Mouse (Mus musculus) stomach, embryonic 16.5 days (tissue): ENCODE results near the gene Plpp4. TPM values are rescaled to one million over a fixed set of nuclear protein-coding genes. Genes with fewer than 3 reads are reported as not detected.

Experiments
- ATAC-seq: fragments of 200-750 bp; cut with Nextera tagmentation; 2 replicates; pipeline ENCODE4 v1.8.0; 2017; ENCODE audit warnings: moderate number of reproducible peaks, moderate TSS enrichment; ENCODE audit not compliant: insufficient read depth, low FRiP score
- H3K27ac ChIP-seq: fragments of 300-500 bp; sonication (generic); 2 replicates; pipeline ENCODE4 v1.5.1; 2014; ENCODE audit warnings: low read length
- H3K27me3 ChIP-seq: fragments of 300-500 bp; sonication (generic); 2 replicates; pipeline ENCODE4 v1.6.1; 2014; ENCODE audit warnings: low read length, control low read depth, mixed read lengths; ENCODE audit not compliant: control insufficient read depth, insufficient read depth
- H3K36me3 ChIP-seq: fragments of 300-500 bp; sonication (generic); 2 replicates; pipeline ENCODE4 v1.6.1; 2014; ENCODE audit warnings: low read length; ENCODE audit not compliant: control insufficient read depth, insufficient read depth
- H3K4me1 ChIP-seq: fragments of 300-500 bp; sonication (generic); 2 replicates; pipeline ENCODE4 v1.6.1; 2014; ENCODE audit warnings: low read length, control low read depth, mixed read lengths; ENCODE audit not compliant: control insufficient read depth, insufficient read depth
- H3K4me2 ChIP-seq: fragments of 300-500 bp; sonication (generic); 2 replicates; pipeline ENCODE4 v1.6.1; 2014; ENCODE audit warnings: low read depth, low read length, mixed read lengths
- H3K4me3 ChIP-seq: fragments of 300-500 bp; sonication (generic); replicated peaks from 2 replicates; pipeline ENCODE4 v1.5.1; 2014; ENCODE audit warnings: mild to moderate bottlenecking, low read length
- H3K9ac ChIP-seq: fragments of 300-500 bp; sonication (generic); 2 replicates; pipeline ENCODE4 v1.6.1; 2014; ENCODE audit warnings: low read length
- H3K9me3 ChIP-seq: fragments of 300-500 bp; sonication (generic); replicated peaks from 2 replicates; pipeline ENCODE4 v1.6.1; 2016; ENCODE audit warnings: low read length, control low read depth; ENCODE audit not compliant: control insufficient read depth
- WGBS: fragments of 180-500 bp; shearing (Covaris S2); extraction: QIAGEN DNeasy Blood & Tissue Kit; methylation state at CpG from one replicate; pipeline ENCODE4 v1.1.7; 2014; 5-methylcytosine and 5-hydroxymethylcytosine counted together
- polyA plus RNA-seq: library from polyadenylated mRNA; unstranded; fragments of >200 nt; fragmentation: Nextera tagmentation; extraction: Ambion mirVana; gene quantifications from 2 replicates; pipeline ENCODE4 v1.2.1, GENCODE M21; 2015

Plpp4 gene
- polyA plus RNA-seq, 1 experiment from 2014 or later, result 0.50 TPM

GRCm38 (mm10) chr7:129313969-129314368 lies 57.1 kb downstream of the Plpp4 start:
- H3K9ac ChIP-seq, result no peak overlapping the region
- no peak overlapping the region for H3K4me3 ChIP-seq
- no peaks in the 10 kb centered on the region for H3K36me3 ChIP-seq
- no peaks in the 10 kb centered on the region for H3K9me3 ChIP-seq
- ATAC-seq, result no peak
- H3K27ac ChIP-seq, result no peak overlapping the region
- H3K27me3 ChIP-seq, result no peaks in the 10 kb centered on the region
- no peak overlapping the region for H3K4me2 ChIP-seq
- WGBS, result 43% methylated on average over 2 of the region's 2 CpGs
- no peaks in the 10 kb centered on the region for H3K4me1 ChIP-seq

- no peaks in the 10 kb centered on the region for H3K9me3 ChIP-seq
- no peak for ATAC-seq
- H3K4me1 ChIP-seq, result 0 out of 2 replicates have a peak, but pooled peaks cover 3% of the 10 kb centered on the region
Observed at GRCm38 (mm10) chr7:129340096-129340495, 83.3 kb downstream of the Plpp4 start.

GRCm38 (mm10) chr7:129355561-129355960 lies 98.7 kb downstream of the Plpp4 start:
- H3K36me3 ChIP-seq, result no peaks in the 10 kb centered on the region
- no peaks in the 10 kb centered on the region for H3K9me3 ChIP-seq
- no peak for ATAC-seq
- WGBS, result 86% methylated on average over 2 of the region's 2 CpGs
- H3K4me3 ChIP-seq, result no peak overlapping the region
- H3K27ac ChIP-seq, result no peak overlapping the region
- H3K27me3 ChIP-seq, result no peaks in the 10 kb centered on the region
- H3K4me1 ChIP-seq, result no peaks in the 10 kb centered on the region
- H3K4me2 ChIP-seq, result no peak overlapping the region
- H3K9ac ChIP-seq, result no peak overlapping the region

More at GRCm38 (mm10) chr7:129340096-129340495, 83.3 kb downstream of the Plpp4 start:
- no peak overlapping the region for H3K27ac ChIP-seq
- 85% methylated on average over 3 of the region's 3 CpGs for WGBS
- H3K9ac ChIP-seq, result no peak overlapping the region
- no peaks in the 10 kb centered on the region for H3K36me3 ChIP-seq
- no peak overlapping the region for H3K4me2 ChIP-seq
- H3K27me3 ChIP-seq, result no peaks in the 10 kb centered on the region
- no peak overlapping the region for H3K4me3 ChIP-seq

GRCm38 (mm10) chr7:129375306-129375705 lies 118.5 kb downstream of the Plpp4 start:
- Histone ChIP-seq H3K4me2 (no peak overlapping the region), H3K36me3 (no peaks in the 10 kb centered on the region), H3K9ac (no peak overlapping the region), H3K27ac (no peak overlapping the region), H3K27me3 (no peaks in the 10 kb centered on the region), H3K4me1 (no peaks in the 10 kb centered on the region), H3K4me3 (no peak overlapping the region), H3K9me3 (no peaks in the 10 kb centered on the region)
- ATAC-seq, result no peak
- WGBS, result 94% methylated on average over 1 of the region's 1 CpGs

- Histone ChIP-seq H3K4me3 (no peak overlapping the region), H3K4me1 (no peaks in the 10 kb centered on the region), H3K9me3 (no peaks in the 10 kb centered on the region), H3K27me3 (no peaks in the 10 kb centered on the region), H3K27ac (no peak overlapping the region), H3K4me2 (no peak overlapping the region), H3K36me3 (no peaks in the 10 kb centered on the region), H3K9ac (no peak overlapping the region)
- 61% methylated on average over 3 of the region's 3 CpGs for WGBS
- ATAC-seq, result no peak
Observed at GRCm38 (mm10) chr7:129385149-129385548, 128.3 kb downstream of the Plpp4 start.

GRCm38 (mm10) chr7:129392835-129393489 lies 136.1 kb downstream of the Plpp4 start:
- no peak overlapping the region for H3K4me3 ChIP-seq
- no peaks in the 10 kb centered on the region for H3K9me3 ChIP-seq
- no peak overlapping the region for H3K9ac ChIP-seq
- no peaks in the 10 kb centered on the region for H3K36me3 ChIP-seq
- H3K4me2 ChIP-seq, result no peak overlapping the region
- no peak overlapping the region for H3K27ac ChIP-seq
- no peaks in the 10 kb centered on the region for H3K27me3 ChIP-seq
- H3K4me1 ChIP-seq, result no peaks in the 10 kb centered on the region
- WGBS, result 64% methylated on average over 11 of the region's 11 CpGs
- no peak for ATAC-seq

- no peaks in the 10 kb centered on the region for H3K4me1 ChIP-seq
- WGBS, result 81% methylated on average over 5 of the region's 5 CpGs
- no peak for ATAC-seq
Observed at GRCm38 (mm10) chr7:129396561-129396960, 139.7 kb downstream of the Plpp4 start.

GRCm38 (mm10) chr7:129399071-129399470 lies 142.2 kb downstream of the Plpp4 start:
- no peak overlapping the region for H3K9ac ChIP-seq
- no peaks in the 10 kb centered on the region for H3K9me3 ChIP-seq
- H3K27me3 ChIP-seq, result no peaks in the 10 kb centered on the region
- 80% methylated on average over 7 of the region's 7 CpGs for WGBS
- H3K4me1 ChIP-seq, result no peaks in the 10 kb centered on the region
- no peak overlapping the region for H3K4me3 ChIP-seq
- no peak for ATAC-seq
- no peaks in the 10 kb centered on the region for H3K36me3 ChIP-seq
- no peak overlapping the region for H3K27ac ChIP-seq
- H3K4me2 ChIP-seq, result no peak overlapping the region

More at GRCm38 (mm10) chr7:129396561-129396960, 139.7 kb downstream of the Plpp4 start:
- Histone ChIP-seq H3K9ac (no peak overlapping the region), H3K4me2 (no peak overlapping the region), H3K36me3 (no peaks in the 10 kb centered on the region), H3K4me3 (no peak overlapping the region), H3K27ac (no peak overlapping the region), H3K9me3 (no peaks in the 10 kb centered on the region), H3K27me3 (no peaks in the 10 kb centered on the region)

GRCm38 (mm10) chr7:129402695-129403364 lies 146.0 kb downstream of the Plpp4 start:
- Histone ChIP-seq H3K27ac (no peak overlapping the region), H3K4me2 (no peak overlapping the region), H3K4me3 (no peak overlapping the region), H3K9me3 (no peaks in the 10 kb centered on the region), H3K4me1 (peaks cover 4% of the 10 kb centered on the region; the same call in 1 of the 2 replicates), H3K27me3 (no peaks in the 10 kb centered on the region), H3K9ac (no peak overlapping the region), H3K36me3 (no peaks in the 10 kb centered on the region)
- WGBS, result 86% methylated on average over 13 of the region's 13 CpGs
- no peak for ATAC-seq
